Mouse (Mus musculus): ENCODE data around the gene Gm4881.
"Not testable (repeated sequence)": the region's sequence is repeated elsewhere in the genome, so short reads cannot be mapped to it uniquely, and the experiment has no call there.

DNA sequence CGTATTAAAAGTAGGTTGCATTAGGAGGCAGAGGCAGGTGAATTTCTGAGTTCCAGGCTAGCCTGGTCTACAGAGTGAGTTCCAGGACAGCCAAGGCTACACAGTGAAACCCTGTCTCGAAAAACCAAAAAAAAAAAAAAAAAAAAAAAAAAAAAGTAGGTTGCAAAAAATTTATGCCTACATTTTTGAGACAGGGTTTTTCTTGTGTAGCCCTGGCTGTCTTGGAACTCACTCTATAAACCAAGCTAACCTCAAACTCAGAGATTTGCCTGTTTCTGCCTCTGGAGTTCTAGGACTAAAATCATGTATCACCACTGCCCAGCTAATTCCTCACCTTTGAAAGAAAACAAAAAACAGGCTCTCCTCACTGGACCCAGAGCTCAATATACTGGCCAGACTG is 48.5 kb downstream of the Gm4881 start:
- TF ChIP-seq CTCF (IDR thresholded peaks at IDR 0.05; ENCODE audit: extremely low read depth, insufficient read length, insufficient replicate concordance, low read depth, low read length); POLR2A (IDR thresholded peaks at IDR 0.05; ENCODE audit: low read depth, low read length): not testable (repeated sequence)

All from small intestine, adult 2 months (tissue).